Mouse (Mus musculus) testis, adult 2 months (tissue): ENCODE measurements at regions not wholly inside any gene's neighbourhood (a gene's known extent, or its start where the extent isn't known, plus 50 kb on each side); places are given as distances from the start of the nearest gene placed in this dataset.

Experiments
- H3K27ac ChIP-seq: fragments of 200-500 bp; 2 replicates; pipeline ENCODE4 v1.5.1; 2012; ENCODE audit warnings: low read depth, low read length; ENCODE audit not compliant: control insufficient read depth, insufficient read depth
- H3K27me3 ChIP-seq: fragments of 200-500 bp; 2 replicates; pipeline ENCODE4 v1.6.1; 2012; ENCODE audit warnings: mild to moderate bottlenecking, low read length, moderate library complexity; ENCODE audit not compliant: control insufficient read depth, insufficient read depth
- H3K36me3 ChIP-seq: fragments of 200-500 bp; 2 replicates; pipeline ENCODE4 v1.6.1; 2012; ENCODE audit warnings: mild to moderate bottlenecking, low read length; ENCODE audit not compliant: control insufficient read depth, insufficient read depth
- H3K4me1 ChIP-seq: fragments of 200-500 bp; 2 replicates; pipeline ENCODE4 v1.6.1; 2012; ENCODE audit warnings: low read length; ENCODE audit not compliant: control insufficient read depth, insufficient read depth
- H3K4me3 ChIP-seq: fragments of 200-500 bp; 2 replicates; pipeline ENCODE4 v1.5.1; 2012; ENCODE audit warnings: low read depth, mild to moderate bottlenecking, low read length, moderate library complexity, mixed read lengths; ENCODE audit not compliant: control insufficient read depth
- CTCF ChIP-seq: fragments of 200-500 bp; IDR thresholded peaks from 2 replicates; pipeline ENCODE4 v1.5.1; 2012; ENCODE audit warnings: low read depth, mild to moderate bottlenecking, inconsistent platforms, low read length, moderate library complexity; ENCODE audit not compliant: control insufficient read depth, insufficient read depth, insufficient replicate concordance
- POLR2A ChIP-seq: fragments of 200-500 bp; IDR thresholded peaks from 2 replicates; pipeline ENCODE4 v1.6.1; 2012; ENCODE audit warnings: low read depth, mild to moderate bottlenecking, inconsistent platforms, low read length, moderate library complexity; ENCODE audit not compliant: control insufficient read depth

DNA sequence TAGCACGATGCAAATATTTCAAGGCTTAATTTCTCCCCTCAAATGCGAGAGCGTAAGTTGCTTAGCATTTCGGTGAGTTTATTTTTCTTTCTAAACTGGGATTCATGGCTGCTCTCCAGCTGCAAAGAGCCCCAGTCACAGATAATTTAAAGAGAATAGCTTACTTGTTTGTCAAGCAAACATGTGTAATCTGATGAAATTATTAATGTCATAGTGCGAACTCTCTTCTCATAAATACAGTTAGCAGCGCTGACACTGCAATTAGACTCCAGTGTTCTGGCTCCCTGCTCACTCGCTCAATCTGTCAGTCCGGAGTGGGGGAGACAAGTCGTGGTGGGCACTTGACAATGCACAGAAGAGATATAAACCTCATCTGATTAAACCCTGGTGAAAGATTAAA lies 266.5 kb upstream of the Adgrl2 start:
- Histone ChIP-seq H3K27me3 (no peaks in the 10 kb centered on the region), H3K4me3 (no peak overlapping the region), H3K27ac (no peak overlapping the region), H3K36me3 (no peaks in the 10 kb centered on the region), H3K4me1 (no peaks in the 10 kb centered on the region)
- TF ChIP-seq CTCF (no peak), POLR2A (no peak)

- no peaks in the 10 kb centered on the region for H3K36me3 ChIP-seq
- no peak for TF ChIP-seq CTCF
- no peak for TF ChIP-seq POLR2A
Observed at GRCm38 (mm10) chr3:149253080-149253479, 262.7 kb upstream of the Adgrl2 start.

GRCm38 (mm10) chr3:149252144-149252543 lies 261.8 kb upstream of the Adgrl2 start:
- Histone ChIP-seq H3K27ac (no peak overlapping the region), H3K4me3 (no peak overlapping the region), H3K27me3 (no peaks in the 10 kb centered on the region), H3K36me3 (no peaks in the 10 kb centered on the region), H3K4me1 (no peaks in the 10 kb centered on the region)
- no peak for TF ChIP-seq CTCF
- TF ChIP-seq POLR2A: no peak

More at GRCm38 (mm10) chr3:149253080-149253479, 262.7 kb upstream of the Adgrl2 start:
- no peak overlapping the region for H3K4me3 ChIP-seq
- H3K27ac ChIP-seq: no peak overlapping the region
- H3K27me3 ChIP-seq: no peaks in the 10 kb centered on the region
- H3K4me1 ChIP-seq: no peaks in the 10 kb centered on the region

DNA sequence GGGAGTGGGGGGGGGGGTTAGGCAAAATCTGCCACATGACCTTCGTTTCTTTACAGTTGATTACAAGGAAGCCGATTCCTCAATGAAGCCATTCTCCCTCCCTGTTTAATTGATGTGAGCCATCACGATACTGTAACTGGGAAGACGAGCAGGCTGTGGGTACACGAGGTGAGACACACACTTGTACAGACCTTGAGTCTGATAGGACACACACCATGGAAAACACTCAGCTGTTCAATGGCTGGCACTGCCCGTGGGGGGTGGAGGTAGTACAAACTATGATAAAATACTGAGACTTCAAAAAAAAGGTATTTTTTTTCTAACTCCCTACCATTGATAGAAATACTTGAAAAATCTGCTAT lies 257.3 kb upstream of the Adgrl2 start:
- no peaks in the 10 kb centered on the region for H3K4me1 ChIP-seq
- no peak overlapping the region for H3K4me3 ChIP-seq
- H3K27me3 ChIP-seq: no peaks in the 10 kb centered on the region
- H3K27ac ChIP-seq: no peak overlapping the region
- TF ChIP-seq POLR2A (no peak), CTCF (no peak)
- H3K36me3 ChIP-seq: no peaks in the 10 kb centered on the region

- H3K27ac ChIP-seq: no peak overlapping the region
Observed at GRCm38 (mm10) chr3:149246935-149247625, 256.7 kb upstream of the Adgrl2 start.

DNA sequence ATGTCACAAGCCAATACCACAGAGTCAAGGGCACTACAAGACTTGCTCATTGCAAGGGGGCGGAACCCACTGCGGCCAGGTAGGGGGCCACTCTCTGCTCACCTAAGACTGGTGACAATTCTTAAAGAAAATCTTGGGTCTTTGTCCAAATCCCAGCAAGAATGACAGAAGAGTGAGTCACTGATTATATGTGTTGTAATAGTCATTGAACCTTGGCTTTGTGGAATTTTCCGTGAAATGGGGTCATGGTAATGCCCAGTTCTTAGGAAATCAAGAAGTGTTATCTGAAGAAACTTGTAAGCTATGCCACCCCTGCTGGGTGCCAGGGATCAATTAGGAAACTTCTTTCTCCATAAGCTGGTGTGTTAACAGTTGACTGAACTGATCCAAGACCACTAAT lies 249.3 kb upstream of the Adgrl2 start:
- TF ChIP-seq CTCF (no peak), POLR2A (no peak)
- Histone ChIP-seq H3K27ac (no peak overlapping the region), H3K36me3 (no peaks in the 10 kb centered on the region), H3K27me3 (no peaks in the 10 kb centered on the region), H3K4me1 (no peaks in the 10 kb centered on the region), H3K4me3 (no peak overlapping the region)

More at GRCm38 (mm10) chr3:149246935-149247625, 256.7 kb upstream of the Adgrl2 start:
- Histone ChIP-seq H3K27me3 (no peaks in the 10 kb centered on the region), H3K4me3 (no peak overlapping the region), H3K4me1 (no peaks in the 10 kb centered on the region), H3K36me3 (no peaks in the 10 kb centered on the region)
- TF ChIP-seq POLR2A: no peak
- TF ChIP-seq CTCF: no peak

GRCm38 (mm10) chr3:149238076-149238475 lies 247.7 kb upstream of the Adgrl2 start:
- TF ChIP-seq POLR2A (no peak), CTCF (no peak)
- no peaks in the 10 kb centered on the region for H3K4me1 ChIP-seq
- no peak overlapping the region for H3K27ac ChIP-seq

DNA sequence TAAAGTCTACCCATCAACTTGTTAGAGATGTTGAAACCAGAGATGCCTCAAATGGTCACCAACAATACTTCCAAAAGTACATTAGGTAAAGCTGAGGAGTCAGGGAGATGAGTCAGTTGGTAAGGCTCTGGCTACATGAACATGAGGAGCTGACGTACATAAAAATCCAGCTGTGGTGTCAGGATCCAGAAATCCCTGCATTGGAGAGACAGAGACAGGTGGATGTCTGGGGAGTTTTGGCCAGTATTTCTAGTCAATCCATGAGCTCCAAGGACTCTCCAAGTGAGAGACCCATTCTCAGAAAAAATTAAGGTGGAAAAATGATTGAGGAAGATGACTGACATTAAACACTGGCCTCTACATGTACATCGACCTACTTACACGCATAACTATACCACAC lies 244.8 kb upstream of the Adgrl2 start:
- no peaks in the 10 kb centered on the region for H3K36me3 ChIP-seq
- H3K4me3 ChIP-seq: no peak overlapping the region
- H3K4me1 ChIP-seq: no peaks in the 10 kb centered on the region
- TF ChIP-seq CTCF (no peak), POLR2A (no peak)
- no peaks in the 10 kb centered on the region for H3K27me3 ChIP-seq
- no peak overlapping the region for H3K27ac ChIP-seq

More at GRCm38 (mm10) chr3:149238076-149238475, 247.7 kb upstream of the Adgrl2 start:
- H3K4me3 ChIP-seq: no peak overlapping the region
- H3K27me3 ChIP-seq: no peaks in the 10 kb centered on the region
- H3K36me3 ChIP-seq: no peaks in the 10 kb centered on the region
